Mouse (Mus musculus) T-helper 1 cell (primary cell): ENCODE results near the gene Arhgap17.

ENCODE experiments used
- in situ Hi-C: fragments of 300-600 bp; cut with MboI, MseI; formaldehyde crosslinking; loops from one replicate; pipeline ENCODE4 v1.15.1; 2025; ENCODE audit warnings: high pct_unique_total_duplicates

Gene Arhgap17

GRCm38 (mm10) chr7:123344079-123344780 lies 25.5 kb downstream of the Arhgap17 start:
- in situ Hi-C loops = no loop called here

- in situ Hi-C loops = no loop called here
Observed at GRCm38 (mm10) chr7:123341896-123342295, 27.8 kb downstream of the Arhgap17 start.

GRCm38 (mm10) chr7:123338351-123338750 lies 31.4 kb downstream of the Arhgap17 start:
- in situ Hi-C loops = no loop called here

GRCm38 (mm10) chr7:123336322-123336721 lies 33.4 kb downstream of the Arhgap17 start:
- in situ Hi-C loops = no loop called here

GRCm38 (mm10) chr7:123330506-123330905 lies 39.2 kb downstream of the Arhgap17 start:
- in situ Hi-C loops = no loop called here

- in situ Hi-C loops = no loop called here
Observed at GRCm38 (mm10) chr7:123327909-123328308, 41.8 kb downstream of the Arhgap17 start.

GRCm38 (mm10) chr7:123326901-123327300 lies 42.8 kb downstream of the Arhgap17 start:
- in situ Hi-C loops = no loop called here

GRCm38 (mm10) chr7:123326062-123326461 lies 43.7 kb downstream of the Arhgap17 start:
- in situ Hi-C loops = no loop called here

- in situ Hi-C loops = loop anchor here (5.0 kb wide), 1 partner anchor 33 kb away; no protein-coding TSS in a partner anchor
Observed at GRCm38 (mm10) chr7:123324105-123324504, 45.6 kb downstream of the Arhgap17 start.

- in situ Hi-C loops = loop anchor here (5.0 kb wide), 1 partner anchor 34 kb away; no protein-coding TSS in a partner anchor
Observed at GRCm38 (mm10) chr7:123323388-123323787, 46.3 kb downstream of the Arhgap17 start.

- in situ Hi-C loops = loop anchor here (5.0 kb wide), 1 partner anchor 35 kb away; no protein-coding TSS in a partner anchor
Observed at GRCm38 (mm10) chr7:123322452-123323121, 47.1 kb downstream of the Arhgap17 start.

- in situ Hi-C loops = no loop called here
Observed at GRCm38 (mm10) chr7:123312738-123313137, 57.0 kb downstream of the Arhgap17 start.

- in situ Hi-C loops = no loop called here
Observed at GRCm38 (mm10) chr7:123311836-123312235, 57.9 kb downstream of the Arhgap17 start.

- in situ Hi-C loops = no loop called here
Observed at GRCm38 (mm10) chr7:123307887-123308558, 61.7 kb downstream of the Arhgap17 start.

GRCm38 (mm10) chr7:123307236-123307635 lies 62.5 kb downstream of the Arhgap17 start:
- in situ Hi-C loops = no loop called here

- in situ Hi-C loops = no loop called here
Observed at GRCm38 (mm10) chr7:123305397-123305796, 64.3 kb downstream of the Arhgap17 start.

- in situ Hi-C loops = loop anchor here (5.0 kb wide), 1 partner anchor 98 kb away; no protein-coding TSS in a partner anchor
Observed at GRCm38 (mm10) chr7:123300258-123300657, 69.5 kb downstream of the Arhgap17 start.

- in situ Hi-C loops = no loop called here
Observed at GRCm38 (mm10) chr7:123298225-123298624, 71.5 kb downstream of the Arhgap17 start.

- in situ Hi-C loops = no loop called here
Observed at GRCm38 (mm10) chr7:123296097-123296496, 73.6 kb downstream of the Arhgap17 start.

- in situ Hi-C loops = no loop called here
Observed at GRCm38 (mm10) chr7:123295423-123295822, 74.3 kb downstream of the Arhgap17 start.

GRCm38 (mm10) chr7:123293898-123294297 lies 75.8 kb downstream of the Arhgap17 start:
- in situ Hi-C loops = no loop called here

GRCm38 (mm10) chr7:123291942-123292341 lies 77.8 kb downstream of the Arhgap17 start:
- in situ Hi-C loops = no loop called here
